Mouse (Mus musculus): Measurements from ENCODE around the gene Cfap221. TPM values are rescaled to one million over a fixed set of nuclear protein-coding genes. Genes with fewer than 3 reads are reported as not detected.

Gene Cfap221
- polyA plus RNA-seq, 1 experiment from 2014 or later: 0.05 TPM

DNA sequence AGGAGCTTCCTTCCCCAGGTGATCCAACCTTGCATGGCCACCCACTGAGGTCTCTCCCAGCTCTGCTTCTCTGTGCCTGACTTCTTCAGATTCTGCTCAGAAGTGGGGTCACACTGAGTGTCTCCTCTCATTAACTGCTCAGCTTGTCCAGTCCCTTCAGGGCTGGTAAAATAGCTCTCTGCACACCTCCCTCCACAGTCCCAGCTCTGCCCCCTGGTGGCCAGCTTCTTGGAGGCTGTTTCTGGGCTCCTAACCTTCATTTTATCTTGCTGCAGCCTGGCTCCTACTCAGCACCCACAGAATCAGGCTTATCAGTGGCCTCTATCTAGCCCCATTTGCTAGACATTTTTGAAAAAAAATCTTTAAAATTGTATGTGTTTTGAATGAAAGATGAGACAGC is 16.1 kb upstream of the Cfap221 start:
- ATAC-seq (ENCODE audit: insufficient read depth, low FRiP score): no peak
- H3K4me1 ChIP-seq (ENCODE audit: control insufficient read depth, insufficient read depth, low read length): no peaks in the 10 kb centered on the region
- no peak overlapping the region for H3K4me2 ChIP-seq (ENCODE audit: low read depth, low read length)
- no peaks in the 10 kb centered on the region for H3K9me3 ChIP-seq (replicated peaks; ENCODE audit: control insufficient read depth, low read length)
- H3K36me3 ChIP-seq (ENCODE audit: control insufficient read depth, insufficient read depth, low read length): no peaks in the 10 kb centered on the region
- H3K27me3 ChIP-seq (ENCODE audit: control insufficient read depth, insufficient read depth, low read length): no peaks in the 10 kb centered on the region
- no peak overlapping the region for H3K9ac ChIP-seq (ENCODE audit: low read length)
- H3K4me3 ChIP-seq (replicated peaks; ENCODE audit: low read length): no peak overlapping the region
- H3K27ac ChIP-seq (ENCODE audit: low read length): no peak overlapping the region

DNA sequence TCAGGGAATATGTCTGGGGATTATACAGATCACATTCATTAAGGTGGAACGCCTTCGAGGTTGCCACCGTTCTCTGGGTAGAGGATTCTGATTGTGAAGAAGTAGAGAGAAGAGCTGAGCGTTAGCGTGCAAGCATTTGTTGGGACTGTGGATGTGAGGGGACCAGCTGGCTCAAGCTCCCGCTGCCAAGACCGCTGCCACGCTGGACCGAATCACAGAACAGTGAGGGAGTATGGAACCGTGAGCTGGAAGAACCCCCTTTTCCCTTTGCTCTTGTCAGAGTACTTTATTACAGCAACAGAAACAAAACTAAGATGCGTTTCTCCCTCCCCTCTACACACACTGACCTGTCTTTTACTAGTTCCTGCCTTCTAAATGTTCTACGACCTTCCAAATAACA is 15.6 kb upstream of the Cfap221 start:
- H3K27ac ChIP-seq (ENCODE audit: low read length): no peak overlapping the region
- H3K36me3 ChIP-seq (ENCODE audit: control insufficient read depth, insufficient read depth, low read length): no peaks in the 10 kb centered on the region
- 0 out of 2 replicates have a peak, but pooled peaks cover 3% of the 10 kb centered on the region for H3K4me1 ChIP-seq (ENCODE audit: control insufficient read depth, insufficient read depth, low read length)
- H3K4me2 ChIP-seq (ENCODE audit: low read depth, low read length): no peak overlapping the region
- no peaks in the 10 kb centered on the region for H3K27me3 ChIP-seq (ENCODE audit: control insufficient read depth, insufficient read depth, low read length)
- H3K9me3 ChIP-seq (replicated peaks; ENCODE audit: control insufficient read depth, low read length): no peaks in the 10 kb centered on the region
- no peak overlapping the region for H3K9ac ChIP-seq (ENCODE audit: low read length)
- ATAC-seq (ENCODE audit: insufficient read depth, low FRiP score): no peak
- 83% methylated on average over 12 of the region's 12 CpGs for WGBS
- H3K4me3 ChIP-seq (replicated peaks; ENCODE audit: low read length): no peak overlapping the region

DNA sequence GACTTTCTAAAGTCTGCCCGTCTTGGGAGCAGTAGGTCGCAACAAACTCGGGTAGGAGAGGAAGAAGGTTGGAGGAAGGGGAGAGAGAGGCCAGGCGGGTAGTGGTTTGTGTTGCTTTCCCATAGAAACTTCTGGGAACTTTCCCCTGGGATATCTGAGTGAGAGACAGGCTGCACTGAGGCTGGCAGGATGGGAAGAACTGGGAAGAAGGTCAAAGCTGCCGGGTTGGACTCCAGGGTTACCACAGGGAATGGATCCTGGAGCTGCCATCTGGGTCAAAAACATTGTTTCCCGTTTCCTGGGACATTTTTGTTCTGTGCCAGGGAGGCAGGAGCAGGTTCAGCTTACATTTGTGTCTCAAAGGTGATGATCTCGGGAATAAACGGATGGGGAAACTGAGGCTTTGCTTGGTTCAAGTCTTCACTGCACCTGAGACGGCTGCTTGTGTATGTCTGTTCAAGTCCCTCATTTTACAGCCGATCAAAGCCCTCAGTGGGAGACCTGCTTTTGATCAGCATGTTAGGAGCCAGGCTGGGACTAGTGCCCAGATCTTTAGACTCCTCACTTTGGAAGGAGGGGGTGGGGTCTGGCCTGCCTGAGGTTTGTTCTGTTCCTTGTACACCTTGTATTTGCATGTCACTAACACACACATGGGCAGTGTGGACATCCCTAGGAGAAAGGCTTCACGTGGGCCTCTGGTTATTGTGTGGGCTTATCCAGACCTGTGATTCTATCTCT is 11.0 kb upstream of the Cfap221 start:
- 37% methylated on average over 11 of the region's 11 CpGs for WGBS
- Histone ChIP-seq H3K36me3 (ENCODE audit: control insufficient read depth, insufficient read depth, low read length) (no peaks in the 10 kb centered on the region), H3K9me3 (replicated peaks; ENCODE audit: control insufficient read depth, low read length) (no peaks in the 10 kb centered on the region), H3K27ac (ENCODE audit: low read length) (no peak overlapping the region), H3K27me3 (ENCODE audit: control insufficient read depth, insufficient read depth, low read length) (0 out of 2 replicates have a peak, but pooled peaks cover 3% of the 10 kb centered on the region), H3K9ac (ENCODE audit: low read length) (peak overlapping the region; percentile 9), H3K4me3 (replicated peaks; ENCODE audit: low read length) (peak overlapping the region; percentile 39), H3K4me1 (ENCODE audit: control insufficient read depth, insufficient read depth, low read length) (0 out of 2 replicates have a peak, but pooled peaks cover 12% of the 10 kb centered on the region), H3K4me2 (ENCODE audit: low read depth, low read length) (peak overlapping the region; percentile 66)
- no peak for ATAC-seq (ENCODE audit: insufficient read depth, low FRiP score)

DNA sequence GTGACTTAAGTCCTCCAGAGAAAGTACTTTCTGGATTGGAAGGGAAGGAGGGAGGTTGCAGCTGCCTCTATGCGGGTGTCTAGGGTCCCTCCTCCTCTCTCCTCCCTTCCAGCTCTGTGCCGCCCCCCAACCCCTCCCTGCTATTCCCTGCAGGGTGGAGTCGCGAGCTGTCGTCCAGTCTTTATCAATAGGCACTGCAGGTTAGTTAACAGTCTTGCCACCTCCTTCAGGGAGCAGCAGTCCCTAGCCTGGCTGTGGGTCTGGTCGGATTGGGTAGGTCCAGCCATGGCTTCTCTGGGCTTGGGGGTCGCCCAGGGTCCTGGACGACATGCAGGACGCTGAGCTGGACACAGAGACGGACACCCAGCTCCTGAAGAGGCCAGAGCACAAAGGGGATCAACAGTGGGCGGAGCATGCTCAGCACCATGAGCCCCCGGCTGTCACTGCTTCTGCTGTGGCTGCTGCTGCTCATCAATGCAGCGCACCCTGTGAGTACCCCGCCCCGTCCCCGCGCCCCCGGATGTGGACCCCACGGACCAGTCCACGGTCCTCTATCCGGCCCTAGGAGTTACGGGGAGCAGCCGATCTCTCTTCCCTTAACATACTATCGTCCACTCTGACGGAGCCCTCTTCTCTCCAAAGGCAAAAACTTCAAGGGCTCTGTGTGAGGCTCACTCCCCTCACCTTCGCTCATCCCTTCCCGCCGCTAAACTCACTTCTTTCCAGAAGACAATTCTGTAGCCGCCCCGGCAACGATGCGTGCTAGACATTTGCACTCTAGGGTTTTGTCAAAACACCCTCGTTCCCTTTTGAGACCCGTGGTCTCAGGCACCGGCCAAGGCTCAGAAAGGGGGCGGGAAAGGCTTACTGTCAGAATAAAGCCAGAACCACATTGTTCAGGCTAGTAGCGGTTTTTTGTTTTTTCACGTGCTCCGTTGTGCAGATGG is 10.1 kb upstream of the Cfap221 start, which contains the start of gene Sctr:
Gene Sctr, plus strand, starts transcription at position 51 of the 947 bp plus-strand sequence.
- Histone ChIP-seq H3K27ac (ENCODE audit: low read length) (no peak within 1 kb of the TSS), H3K4me2 (ENCODE audit: low read depth, low read length) (peak within 1 kb of the TSS; percentile 66), H3K36me3 (ENCODE audit: control insufficient read depth, insufficient read depth, low read length) (no peaks in the 10 kb centered on the region), H3K4me3 (replicated peaks; ENCODE audit: low read length) (peak within 1 kb of the TSS; percentile 39), H3K4me1 (ENCODE audit: control insufficient read depth, insufficient read depth, low read length) (0 out of 2 replicates have a peak, but pooled peaks cover 12% of the 10 kb centered on the region), H3K9ac (ENCODE audit: low read length) (peak within 1 kb of the TSS; percentile 46), H3K9me3 (replicated peaks; ENCODE audit: control insufficient read depth, low read length) (no peaks in the 10 kb centered on the region), H3K27me3 (ENCODE audit: control insufficient read depth, insufficient read depth, low read length) (0 out of 2 replicates have a peak, but pooled peaks cover 3% of the 10 kb centered on the region)
- ATAC-seq (ENCODE audit: insufficient read depth, low FRiP score): peak; percentile 64; the same call in 1 of the 2 replicates
- WGBS: 2% methylated on average over 39 of the region's 39 CpGs

DNA sequence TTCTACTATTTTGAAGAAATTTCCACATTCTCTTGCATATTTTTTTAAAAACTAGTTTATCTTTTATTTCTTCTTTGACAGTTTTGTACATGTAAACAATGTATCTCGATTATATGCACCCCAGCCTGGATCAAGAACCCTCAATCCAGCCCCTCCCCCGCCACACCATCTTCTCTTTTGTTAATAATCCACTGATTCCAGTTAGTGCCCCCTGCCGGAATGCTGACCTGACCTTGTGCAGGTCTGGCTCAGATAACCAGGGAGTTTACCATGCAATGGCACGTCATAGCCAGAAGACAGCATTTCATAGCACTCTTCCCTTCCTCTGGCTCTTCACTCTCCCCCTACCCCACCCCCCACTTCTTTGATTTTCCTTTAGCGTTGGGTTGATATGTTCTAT is 610 bp upstream of the Cfap221 start:
- Histone ChIP-seq H3K27ac (ENCODE audit: low read length) (no peak overlapping the region), H3K36me3 (ENCODE audit: control insufficient read depth, insufficient read depth, low read length) (no peaks in the 10 kb centered on the region), H3K4me1 (ENCODE audit: control insufficient read depth, insufficient read depth, low read length) (no peaks in the 10 kb centered on the region), H3K9me3 (replicated peaks; ENCODE audit: control insufficient read depth, low read length) (no peaks in the 10 kb centered on the region), H3K9ac (ENCODE audit: low read length) (no peak overlapping the region), H3K4me2 (ENCODE audit: low read depth, low read length) (peak overlapping the region; percentile 92), H3K27me3 (ENCODE audit: control insufficient read depth, insufficient read depth, low read length) (no peaks in the 10 kb centered on the region), H3K4me3 (replicated peaks; ENCODE audit: low read length) (peak overlapping the region; percentile 54)
- WGBS: 25% methylated on average over 5 of the region's 5 CpGs
- no peak for ATAC-seq (ENCODE audit: insufficient read depth, low FRiP score)

DNA sequence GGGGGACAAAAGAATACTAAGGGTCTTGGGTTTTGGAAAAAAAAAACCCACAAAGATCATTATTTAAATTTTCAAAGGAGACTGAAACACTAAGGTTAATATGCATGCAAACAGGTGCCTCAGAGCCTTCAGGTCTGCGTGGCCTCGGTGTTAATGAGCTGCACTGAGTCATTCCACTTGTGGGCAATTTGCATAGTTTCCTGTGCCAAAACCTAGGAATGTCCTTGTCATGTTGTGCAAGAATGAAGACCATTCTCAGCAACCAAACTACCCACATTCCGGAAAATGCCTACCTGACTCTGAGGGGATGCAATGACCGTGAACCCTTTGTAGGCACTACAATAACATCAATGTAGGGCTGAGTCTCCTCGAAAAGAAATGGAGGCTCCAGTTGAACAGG is 10.5 kb downstream of the Cfap221 start:
- Histone ChIP-seq H3K27ac (ENCODE audit: low read length) (no peak overlapping the region), H3K9ac (ENCODE audit: low read length) (no peak overlapping the region), H3K4me1 (ENCODE audit: control insufficient read depth, insufficient read depth, low read length) (no peaks in the 10 kb centered on the region), H3K36me3 (ENCODE audit: control insufficient read depth, insufficient read depth, low read length) (no peaks in the 10 kb centered on the region), H3K4me3 (replicated peaks; ENCODE audit: low read length) (no peak overlapping the region), H3K9me3 (replicated peaks; ENCODE audit: control insufficient read depth, low read length) (no peaks in the 10 kb centered on the region), H3K27me3 (ENCODE audit: control insufficient read depth, insufficient read depth, low read length) (no peaks in the 10 kb centered on the region), H3K4me2 (ENCODE audit: low read depth, low read length) (no peak overlapping the region)
- ATAC-seq (ENCODE audit: insufficient read depth, low FRiP score): no peak
- WGBS: 89% methylated on average over 5 of the region's 5 CpGs

DNA sequence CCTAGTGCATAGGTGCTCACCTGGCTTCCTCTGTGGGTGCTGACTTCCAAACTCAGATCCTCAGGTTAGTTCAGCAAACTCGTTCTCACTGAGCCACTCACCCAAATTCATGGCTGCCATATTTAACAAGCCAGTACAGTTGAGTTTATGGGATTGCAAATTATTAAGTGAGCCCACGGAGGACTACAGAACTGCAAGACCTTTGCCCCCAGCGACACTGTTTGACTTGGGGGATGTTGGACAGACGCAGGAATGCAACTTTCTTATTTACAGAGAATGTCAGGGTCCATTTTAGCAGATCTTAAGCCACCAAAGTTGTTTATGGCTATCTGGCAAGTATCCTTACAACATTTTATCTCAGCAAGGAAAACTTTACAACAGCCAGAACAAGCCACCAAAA is 21.9 kb downstream of the Cfap221 start:
- H3K4me1 ChIP-seq (ENCODE audit: control insufficient read depth, insufficient read depth, low read length): no peaks in the 10 kb centered on the region
- H3K4me3 ChIP-seq (replicated peaks; ENCODE audit: low read length): no peak overlapping the region
- H3K27me3 ChIP-seq (ENCODE audit: control insufficient read depth, insufficient read depth, low read length): no peaks in the 10 kb centered on the region
- H3K36me3 ChIP-seq (ENCODE audit: control insufficient read depth, insufficient read depth, low read length): no peaks in the 10 kb centered on the region
- H3K9me3 ChIP-seq (replicated peaks; ENCODE audit: control insufficient read depth, low read length): no peaks in the 10 kb centered on the region
- no peak for ATAC-seq (ENCODE audit: insufficient read depth, low FRiP score)
- H3K9ac ChIP-seq (ENCODE audit: low read length): no peak overlapping the region
- no peak overlapping the region for H3K27ac ChIP-seq (ENCODE audit: low read length)
- 42% methylated on average over 4 of the region's 4 CpGs for WGBS
- no peak overlapping the region for H3K4me2 ChIP-seq (ENCODE audit: low read depth, low read length)

DNA sequence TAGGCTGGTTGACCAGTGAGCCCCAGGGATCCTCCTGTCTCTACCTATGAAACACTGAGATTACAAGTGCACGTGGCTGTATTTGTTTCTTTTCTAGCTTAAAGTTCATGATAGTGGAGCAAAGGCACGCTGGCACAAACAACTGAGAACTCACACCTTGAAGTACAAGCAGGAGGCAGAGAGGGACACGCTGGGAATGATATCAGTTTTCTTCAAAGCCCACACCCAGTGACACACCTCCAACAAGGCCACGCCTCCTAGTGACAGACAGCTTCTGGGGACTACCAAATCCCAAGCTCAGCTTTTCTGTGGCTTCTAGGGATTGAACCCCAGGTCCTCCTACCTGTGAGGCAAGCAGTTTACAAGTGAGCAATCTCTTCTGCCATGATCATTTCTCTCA is 23.9 kb downstream of the Cfap221 start:
- Histone ChIP-seq H3K9me3 (replicated peaks; ENCODE audit: control insufficient read depth, low read length) (no peaks in the 10 kb centered on the region), H3K4me2 (ENCODE audit: low read depth, low read length) (no peak overlapping the region), H3K36me3 (ENCODE audit: control insufficient read depth, insufficient read depth, low read length) (no peaks in the 10 kb centered on the region), H3K4me3 (replicated peaks; ENCODE audit: low read length) (no peak overlapping the region), H3K9ac (ENCODE audit: low read length) (no peak overlapping the region), H3K4me1 (ENCODE audit: control insufficient read depth, insufficient read depth, low read length) (no peaks in the 10 kb centered on the region), H3K27me3 (ENCODE audit: control insufficient read depth, insufficient read depth, low read length) (no peaks in the 10 kb centered on the region), H3K27ac (ENCODE audit: low read length) (no peak overlapping the region)
- WGBS: 25% methylated on average over 4 of the region's 4 CpGs
- ATAC-seq (ENCODE audit: insufficient read depth, low FRiP score): no peak
